Mouse (Mus musculus) left cerebral cortex, postnatal 10 days (tissue): ENCODE measurements at regions not wholly inside any gene's neighbourhood (a gene's known extent, or its start where the extent isn't known, plus 50 kb on each side); places are given as distances from the start of the nearest gene placed in this dataset.
A peak's percentile ranks its signal among the peaks of the same experiment; 100 is the strongest.

Experiments used
- DNase-seq, 2 experiments: peaks; one replicate each; pipeline ENCODE4 v3.0.0; 2021 to 2022; ENCODE audit warnings: low spot score in 2 of 2, mixed read lengths in 1 of 2; ENCODE audit errors: extremely low spot score in 1 of 2
- intact Hi-C: fragments of 180-260 bp; cut with DNase I; formaldehyde crosslinking; loops from one replicate; pipeline ENCODE4 v1.15.1; 2025

GRCm38 (mm10) chr17:7467638-7468037 is 82.4 kb upstream of the Unc93a2 start:
- intact Hi-C loops, result no loop called here
- DNase-seq, result no peak

DNA sequence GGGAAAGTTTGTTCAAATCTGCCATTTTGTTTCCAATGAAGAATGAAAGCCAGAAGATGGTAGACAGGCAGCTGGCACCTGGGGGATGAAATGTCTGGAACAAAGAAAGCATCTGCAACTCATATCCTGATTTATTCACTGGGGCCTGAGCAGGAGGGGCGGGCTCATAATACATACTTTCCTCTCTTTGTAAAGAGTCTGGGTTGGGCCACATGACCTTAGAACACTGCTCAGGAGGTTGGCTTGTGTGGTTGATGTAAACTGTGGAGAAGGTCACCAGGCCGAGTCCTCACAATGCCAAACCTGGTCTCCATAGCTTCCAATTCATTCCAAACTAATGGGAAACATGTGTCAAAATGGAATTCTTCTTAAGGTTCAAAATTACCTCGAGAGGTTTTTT is 79.6 kb upstream of the Unc93a2 start:
- DNase-seq, result no peak
- intact Hi-C loops, result no loop called here

DNA sequence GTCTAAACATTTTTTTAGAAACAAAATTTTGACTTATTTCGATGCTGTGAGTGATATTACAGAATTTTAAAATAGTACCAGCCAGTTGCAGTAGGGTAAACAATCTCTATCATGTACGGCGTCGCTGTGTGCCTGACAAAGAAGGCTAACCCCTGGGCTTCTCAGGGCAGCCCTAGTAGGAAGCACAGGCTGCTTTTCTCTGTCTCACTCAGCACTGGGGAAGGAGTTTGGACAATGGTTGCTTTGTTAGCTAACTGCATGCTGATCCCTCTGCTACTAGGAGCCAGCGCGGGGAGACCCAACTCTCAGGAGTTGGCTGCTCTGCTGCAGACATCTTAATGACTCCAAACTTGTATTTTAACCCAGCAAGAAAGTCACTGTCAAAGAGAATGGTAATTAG is 75.9 kb upstream of the Unc93a2 start:
- intact Hi-C loops, result no loop called here
- DNase-seq, result no peak

- intact Hi-C loops, result no loop called here
- DNase-seq, result no peak
These were observed 71.7 kb upstream of the Unc93a2 start for GRCm38 (mm10) chr17:7456939-7457338.

DNA sequence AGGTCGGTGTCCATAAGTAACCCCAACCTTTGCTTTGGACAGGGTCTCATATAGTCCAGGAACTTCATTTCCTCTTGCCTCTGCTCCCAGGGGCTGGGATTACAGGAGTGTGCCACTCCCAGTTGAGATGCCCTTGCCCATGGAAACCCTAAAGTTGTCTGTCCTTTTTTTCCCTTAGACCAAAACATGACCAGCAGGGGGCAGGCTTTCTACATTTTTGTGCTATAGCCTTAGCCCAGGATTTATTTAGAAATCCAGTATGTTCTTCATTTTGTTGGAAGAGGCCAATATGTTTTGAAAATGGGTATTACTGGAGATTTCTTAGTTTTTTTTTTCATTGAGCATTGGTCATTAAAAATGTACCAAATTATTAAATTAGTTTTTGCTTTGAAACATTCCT is 58.6 kb upstream of the Unc93a2 start:
- peak; percentile 52 to 65 for DNase-seq
- intact Hi-C loops, result loop anchor here (2.0 kb wide), 1 partner anchor 383 kb away; the partner anchor contains the start of gene Fndc1

DNA sequence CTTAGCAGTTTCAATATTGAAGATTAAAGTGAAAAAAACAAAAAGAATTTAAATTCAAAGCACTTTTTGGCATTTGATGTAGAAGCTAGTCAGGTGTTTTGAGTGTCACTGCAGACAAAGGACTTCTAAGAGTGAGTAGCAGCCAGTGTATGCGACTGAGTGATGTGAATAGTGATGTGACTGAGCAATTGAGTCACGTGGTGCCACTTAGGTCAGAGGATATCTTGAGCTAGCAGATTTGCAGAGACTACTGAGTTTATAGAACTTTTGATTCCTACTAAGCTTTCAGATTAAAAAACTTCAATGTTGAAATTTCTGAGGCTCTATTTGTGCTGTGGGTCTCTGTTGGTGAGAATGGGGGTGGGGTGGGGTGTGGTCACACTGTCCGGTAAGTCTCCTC is 49.8 kb upstream of the Unc93a2 start:
- DNase-seq, result no peak
- intact Hi-C loops, result no loop called here
